Mouse (Mus musculus): ENCODE measurements around the gene Gm10770. TPM values are rescaled to one million over a fixed set of nuclear protein-coding genes. Genes with fewer than 3 reads are reported as not detected.

Gm10770 gene
- not detected for polyA plus RNA-seq (2014; fragmentation: Illumina TruSeq; extraction: RNeasy Lipid Tissue Mini Kit (QIAGEN cat#74804); ENCODE audit: low replicate concordance)

DNA sequence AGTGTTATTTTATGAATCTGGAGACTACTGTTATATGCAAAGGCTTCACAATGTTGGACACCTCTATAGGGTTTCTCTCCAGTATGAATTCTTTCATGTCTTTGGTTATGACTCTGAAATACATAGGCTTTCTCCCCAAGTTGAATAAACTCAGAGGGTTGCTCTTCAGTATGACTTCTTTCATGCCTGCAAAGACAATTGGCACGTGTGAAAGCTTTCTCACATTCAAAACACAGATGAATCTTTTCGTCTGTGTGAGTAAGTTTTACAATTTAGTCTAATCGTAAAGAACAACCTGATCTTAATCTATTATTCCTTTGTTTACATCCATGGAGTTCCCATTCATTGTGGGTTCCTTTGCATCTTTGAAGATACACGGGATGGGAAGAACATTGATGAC is at the start of gene Gm10770:
Gene Gm10770, minus strand, starts transcription at position 101 of the 400 bp plus-strand sequence.

GRCm38 (mm10) chr2:150217600-150218362 is 38.3 kb upstream of the Gm10770 start, which contains the start of gene Zfp937:
Gene Zfp937, plus strand, starts transcription at chr2:150218073.

GRCm38 (mm10) chr2:150181570-150181999 is 2.1 kb upstream of the Gm10770 start, which contains the start of gene Gm14139:
Gene Gm14139, plus strand, starts transcription at chr2:150181755.

GRCm38 (mm10) chr2:150136435-150136897 is 43.0 kb downstream of the Gm10770 start, which contains the start of gene Zfp120:
Gene Zfp120, minus strand, starts transcription at chr2:150136708.

Other genes with a start within 250 kb of the Gm10770 start
- 57.8 TPM for gene Zfp120, start 43.0 kb downstream of the Gm10770 start, polyA plus RNA-seq (2014; fragmentation: Illumina TruSeq; extraction: RNeasy Lipid Tissue Mini Kit (QIAGEN cat#74804); ENCODE audit: low replicate concordance)
- gene Gm14139, start 2.1 kb upstream of the Gm10770 start, polyA plus RNA-seq (2014; fragmentation: Illumina TruSeq; extraction: RNeasy Lipid Tissue Mini Kit (QIAGEN cat#74804); ENCODE audit: low replicate concordance): not detected
- 45.8 TPM for gene Zfp937, start 38.4 kb upstream of the Gm10770 start, polyA plus RNA-seq (2014; fragmentation: Illumina TruSeq; extraction: RNeasy Lipid Tissue Mini Kit (QIAGEN cat#74804); ENCODE audit: low replicate concordance)
- gene Gm21994, start 75.9 kb upstream of the Gm10770 start, polyA plus RNA-seq (2014; fragmentation: Illumina TruSeq; extraction: RNeasy Lipid Tissue Mini Kit (QIAGEN cat#74804); ENCODE audit: low replicate concordance): 23.4 TPM
- not detected for gene Gm14124, start 77.8 kb upstream of the Gm10770 start, polyA plus RNA-seq (2014; fragmentation: Illumina TruSeq; extraction: RNeasy Lipid Tissue Mini Kit (QIAGEN cat#74804); ENCODE audit: low replicate concordance)
- gene Gm10130, start 144.0 kb upstream of the Gm10770 start, polyA plus RNA-seq (2014; fragmentation: Illumina TruSeq; extraction: RNeasy Lipid Tissue Mini Kit (QIAGEN cat#74804); ENCODE audit: low replicate concordance): 3.2 TPM
- 22.3 TPM for gene 3300002I08Rik, start 183.1 kb upstream of the Gm10770 start, polyA plus RNA-seq (2014; fragmentation: Illumina TruSeq; extraction: RNeasy Lipid Tissue Mini Kit (QIAGEN cat#74804); ENCODE audit: low replicate concordance)

Measured in small intestine, adult 10 weeks (tissue).